Mouse (Mus musculus) right cerebral cortex, postnatal 25 days (tissue): ENCODE results near the gene Raf1.
"Not testable (repeated sequence)": the region's sequence is repeated elsewhere in the genome, so short reads cannot be mapped to it uniquely, and the experiment has no call there.

Experiments
- DNase-seq: peaks from one replicate; pipeline ENCODE4 v3.0.0; 2022

Gene Raf1

GRCm38 (mm10) chr6:115678012-115678411 is 1.6 kb upstream of the Raf1 start:
- no peak for DNase-seq

GRCm38 (mm10) chr6:115677441-115677840 is 1.0 kb upstream of the Raf1 start:
- no peak for DNase-seq

GRCm38 (mm10) chr6:115675508-115676336 is 713 bp downstream of the Raf1 start:
- peak; percentile 75 for DNase-seq

GRCm38 (mm10) chr6:115675166-115675507 is 1.3 kb downstream of the Raf1 start:
- no peak for DNase-seq

- no peak for DNase-seq
Observed at GRCm38 (mm10) chr6:115674316-115674715, 2.1 kb downstream of the Raf1 start.

- DNase-seq, result no peak
Observed at GRCm38 (mm10) chr6:115672700-115673099, 3.7 kb downstream of the Raf1 start.

- DNase-seq, result no peak
Observed at GRCm38 (mm10) chr6:115666641-115667040, 9.8 kb downstream of the Raf1 start.

GRCm38 (mm10) chr6:115664268-115664667 is 12.2 kb downstream of the Raf1 start:
- DNase-seq, result no peak

GRCm38 (mm10) chr6:115658802-115659201 is 17.6 kb downstream of the Raf1 start:
- no peak for DNase-seq

GRCm38 (mm10) chr6:115653939-115654338 is 22.5 kb downstream of the Raf1 start:
- DNase-seq, result no peak

- DNase-seq, result no peak
Observed at GRCm38 (mm10) chr6:115651719-115652118, 24.7 kb downstream of the Raf1 start.

- no peak for DNase-seq
Observed at GRCm38 (mm10) chr6:115650476-115651427, 25.7 kb downstream of the Raf1 start.

- no peak for DNase-seq
Observed at GRCm38 (mm10) chr6:115649792-115650365, 26.6 kb downstream of the Raf1 start.

- DNase-seq, result no peak
Observed at GRCm38 (mm10) chr6:115643315-115643714, 33.1 kb downstream of the Raf1 start.

GRCm38 (mm10) chr6:115638188-115638587 is 38.2 kb downstream of the Raf1 start:
- DNase-seq, result not testable (repeated sequence)

GRCm38 (mm10) chr6:115634015-115634414 is 42.4 kb downstream of the Raf1 start:
- no peak for DNase-seq

- DNase-seq, result no peak
Observed at GRCm38 (mm10) chr6:115631056-115631795, 45.2 kb downstream of the Raf1 start.

- no peak for DNase-seq
Observed at GRCm38 (mm10) chr6:115626121-115626520, 50.3 kb downstream of the Raf1 start.

- DNase-seq, result no peak
Observed at GRCm38 (mm10) chr6:115620942-115621341, 55.5 kb downstream of the Raf1 start.

GRCm38 (mm10) chr6:115619818-115620217 is 56.6 kb downstream of the Raf1 start:
- no peak for DNase-seq

- DNase-seq, result no peak
Observed at GRCm38 (mm10) chr6:115615983-115616382, 60.5 kb downstream of the Raf1 start.

GRCm38 (mm10) chr6:115613793-115614192 is 62.6 kb downstream of the Raf1 start:
- DNase-seq, result no peak

- DNase-seq, result no peak
Observed at GRCm38 (mm10) chr6:115610301-115610700, 66.1 kb downstream of the Raf1 start.
